Mouse (Mus musculus) CH12.LX (cell line): ENCODE measurements around the gene Zbtb44. TPM values are rescaled to one million over a fixed set of nuclear protein-coding genes. Genes with fewer than 3 reads are reported as not detected.

Experiments used
- DNase-seq: peaks from one replicate; pipeline ENCODE4 v3.0.0-alpha.2; 2013; ENCODE audit errors: extremely low read depth
- H3K27ac ChIP-seq: 2 replicates; pipeline ENCODE4 v1.5.1; 2012; ENCODE audit warnings: low read depth, mild to moderate bottlenecking, control low read depth, moderate library complexity; ENCODE audit not compliant: insufficient read depth
- H3K27me3 ChIP-seq: replicated peaks from 2 replicates; pipeline ENCODE3; 2012; ENCODE audit warnings: inconsistent platforms
- H3K36me3 ChIP-seq, 2 experiments: replicated peaks in 1 of 2; 2 replicates each; pipeline versions ENCODE3 to v1.6.1; 2012; ENCODE audit warnings: inconsistent platforms in 1 of 2, low read length in 1 of 2, mild to moderate bottlenecking in 1 of 2, mixed read lengths in 1 of 2, moderate library complexity in 1 of 2; ENCODE audit not compliant: control insufficient read depth in 1 of 2, insufficient read depth in 1 of 2
- H3K4me1 ChIP-seq, 2 experiments: 2 replicates each; pipeline ENCODE4 v1.6.1; 2012; ENCODE audit warnings: inconsistent platforms in 1 of 2, moderate library complexity in 1 of 2; ENCODE audit not compliant: insufficient read depth in 2 of 2, control insufficient read depth in 1 of 2
- H3K4me2 ChIP-seq: 2 replicates; pipeline ENCODE4 v1.6.1; 2012; ENCODE audit warnings: low read depth, mild to moderate bottlenecking, control low read depth; ENCODE audit not compliant: poor library complexity, insufficient read depth, severe bottlenecking
- H3K4me3 ChIP-seq, 3 experiments: fragments of 150-350 bp in 1 of 3; sonication (generic) in 1 of 3; replicated peaks in 1 of 3; 2 replicates each; pipeline versions ENCODE3 to v1.5.1; 2011 to 2012; ENCODE audit warnings: low read depth in 2 of 3, low read length in 2 of 3, mild to moderate bottlenecking in 2 of 3, moderate library complexity in 2 of 3, control low read depth in 1 of 3, improper control_type of control experiment in 1 of 3, inconsistent platforms in 1 of 3, mixed read lengths in 1 of 3; ENCODE audit not compliant: poor library complexity in 1 of 3
- H3K79me2 ChIP-seq: replicated peaks from 2 replicates; pipeline ENCODE4 v1.6.1; 2012; ENCODE audit warnings: mild to moderate bottlenecking, moderate library complexity; ENCODE audit not compliant: control insufficient read depth, poor library complexity, insufficient read depth, severe bottlenecking; ENCODE audit errors: extremely low read depth
- H3K9ac ChIP-seq: 2 replicates; pipeline ENCODE4 v1.6.1; 2012; ENCODE audit warnings: low read depth, mild to moderate bottlenecking, control low read depth, moderate library complexity; ENCODE audit not compliant: insufficient read depth
- H3K9me3 ChIP-seq: replicated peaks from 2 replicates; pipeline ENCODE3; 2012; ENCODE audit warnings: low read length, inconsistent platforms, mixed read lengths
- CHD1 ChIP-seq: IDR thresholded peaks from 2 replicates; pipeline ENCODE4 v1.6.1; 2012; ENCODE audit warnings: low read depth, low read length, improper control_type of control experiment, inconsistent platforms
- CHD2 ChIP-seq: IDR thresholded peaks from 2 replicates; pipeline ENCODE4 v1.6.1; 2011; ENCODE audit warnings: low read length, improper control_type of control experiment
- CTCF ChIP-seq, 2 experiments: IDR thresholded peaks in 1 of 2; conservative IDR thresholded peaks in 1 of 2; 2 replicates each; pipeline ENCODE4 v1.5.1; 2011 to 2012; ENCODE audit warnings: low read depth in 2 of 2, low read length in 2 of 2, improper control_type of control experiment in 1 of 2, inconsistent platforms in 1 of 2, mild to moderate bottlenecking in 1 of 2, moderate library complexity in 1 of 2
- E2F4 ChIP-seq: IDR thresholded peaks from 2 replicates; pipeline ENCODE4 v1.6.1; 2011; ENCODE audit warnings: low read depth, low read length, improper control_type of control experiment; ENCODE audit not compliant: insufficient replicate concordance
- EP300 ChIP-seq: IDR thresholded peaks from 2 replicates; pipeline ENCODE4 v1.6.1; 2011; ENCODE audit warnings: low read length, improper control_type of control experiment
- IRF4 ChIP-seq: IDR thresholded peaks from 2 replicates; pipeline ENCODE4 v1.6.1; 2014; ENCODE audit warnings: low read depth, mild to moderate bottlenecking, inconsistent platforms, low read length, improper control_type of control experiment
- JUN ChIP-seq: IDR thresholded peaks from 2 replicates; pipeline ENCODE4 v1.6.1; 2011; ENCODE audit warnings: low read depth, mild to moderate bottlenecking, low read length, improper control_type of control experiment, moderate library complexity; ENCODE audit not compliant: insufficient read depth
- MAX ChIP-seq: IDR thresholded peaks from 2 replicates; pipeline ENCODE4 v1.6.1; 2011; ENCODE audit warnings: low read length, improper control_type of control experiment
- NELFE ChIP-seq: IDR thresholded peaks from 2 replicates; pipeline ENCODE4 v1.6.1; 2011; ENCODE audit warnings: low read depth, low read length, improper control_type of control experiment
- PAX5 ChIP-seq: IDR thresholded peaks from 2 replicates; pipeline ENCODE4 v1.6.1; 2012; ENCODE audit warnings: low read length, inconsistent platforms, mixed read lengths
- RCOR1 ChIP-seq: conservative IDR thresholded peaks from 2 replicates; pipeline ENCODE4 v1.6.1; 2012; ENCODE audit warnings: low read depth, mild to moderate bottlenecking, inconsistent platforms, low read length, improper control_type of control experiment
- SMC3 ChIP-seq: IDR thresholded peaks from 2 replicates; pipeline ENCODE4 v1.6.1; 2011; ENCODE audit warnings: low read depth, low read length, improper control_type of control experiment
- TCF12 ChIP-seq: IDR thresholded peaks from 2 replicates; pipeline ENCODE4 v1.6.1; 2014; ENCODE audit warnings: low read depth, mild to moderate bottlenecking, inconsistent platforms, low read length, improper control_type of control experiment
- UBTF ChIP-seq: IDR thresholded peaks from 2 replicates; pipeline ENCODE4 v1.6.1; 2012; ENCODE audit warnings: low read depth, mild to moderate bottlenecking, inconsistent platforms, low read length, improper control_type of control experiment, moderate library complexity
- USF1 ChIP-seq: IDR thresholded peaks from 2 replicates; pipeline ENCODE4 v1.6.1; 2014; ENCODE audit warnings: low read depth, mild to moderate bottlenecking, inconsistent platforms, low read length, improper control_type of control experiment
- USF2 ChIP-seq: conservative IDR thresholded peaks from 2 replicates; pipeline ENCODE4 v1.6.1; 2011; ENCODE audit warnings: low read depth, low read length, improper control_type of control experiment
- ZC3H11A ChIP-seq: IDR thresholded peaks from 2 replicates; pipeline ENCODE4 v1.6.1; 2012; ENCODE audit warnings: low read depth, mild to moderate bottlenecking, inconsistent platforms, low read length, improper control_type of control experiment
- ZMIZ1 ChIP-seq: IDR thresholded peaks from 2 replicates; pipeline ENCODE4 v1.6.1; 2012; ENCODE audit warnings: low read depth, mild to moderate bottlenecking, inconsistent platforms, low read length, improper control_type of control experiment
- ZNF384 ChIP-seq: IDR thresholded peaks from 2 replicates; pipeline ENCODE4 v1.6.1; 2012; ENCODE audit warnings: low read depth, low read length, improper control_type of control experiment, inconsistent platforms
- dilution Hi-C: fragments of 300-500 bp; cut with MboI; formaldehyde crosslinking; loops from 2 replicates; pipeline ENCODE4 v1.14.3; 2020; ENCODE audit warnings: low sequenced_read_pairs; ENCODE audit not compliant: extremely low pct_unique_long_range_greater_than_20kb, extremely low pct_ligation_motif_present
- in situ Hi-C: fragments of 300-500 bp; cut with MboI; formaldehyde crosslinking; loops from 3 replicates; pipeline ENCODE4 v1.14.3; 2019; ENCODE audit warnings: low sequenced_read_pairs, low pct_ligation_motif_present, low pct_unique_long_range_greater_than_20kb, mixed read lengths
- polyA plus RNA-seq: library from polyadenylated mRNA; unstranded; fragments of >175 nt; gene quantifications from 2 replicates; pipeline ENCODE4 v1.2.1, GENCODE M21; 2012; ENCODE audit warnings: low read depth; ENCODE audit not compliant: insufficient read length
- total RNA-seq, 2 experiments: library from RNA; depleted of rRNA; stranded (reverse); fragments of 300-350 nt in 1 of 2; fragments of >200 nt in 1 of 2; gene quantifications; 2 replicates each; pipeline ENCODE4 v1.2.3; 2012 to 2014

Gene Zbtb44
- total and polyA plus RNA-seq, 3 experiments = 9.1 to 14.3 (median 14.0) TPM

DNA sequence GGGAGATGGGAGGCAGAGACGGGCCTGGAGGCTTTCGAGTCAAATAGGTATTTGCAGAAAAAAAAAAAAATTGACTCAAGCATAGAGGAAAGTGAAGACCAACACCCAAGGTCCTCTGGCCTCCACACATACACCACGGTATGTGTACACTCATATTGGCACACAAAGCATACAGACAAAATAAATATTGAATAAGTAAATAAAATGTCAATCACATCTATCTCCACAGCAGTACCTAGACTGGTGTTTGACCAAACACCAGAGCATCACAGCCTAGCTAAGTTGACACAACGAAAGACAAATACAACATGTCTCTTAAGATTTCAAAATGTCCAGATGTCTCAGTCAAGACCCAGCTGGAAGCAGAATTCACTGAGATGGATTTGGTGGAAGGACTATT lies 17.0 kb upstream of the Zbtb44 start:
- Histone ChIP-seq H3K4me1 (no peaks in the 10 kb centered on the region), H3K9me3 (no peaks in the 10 kb centered on the region), H3K27ac (no peak overlapping the region), H3K4me2 (no peak overlapping the region), H3K4me3 (no peak overlapping the region), H3K79me2 (no peaks in the 10 kb centered on the region), H3K27me3 (no peaks in the 10 kb centered on the region), H3K36me3 (no peaks in the 10 kb centered on the region), H3K9ac (no peak overlapping the region)
- dilution Hi-C loops (no loop called here), in situ Hi-C loops (no loop called here)
- DNase-seq = no peak
- TF ChIP-seq PAX5 = no peak
- no peak for TF ChIP-seq CHD1
- TF ChIP-seq EP300 = no peak
- TF ChIP-seq USF1 = no peak
- TF ChIP-seq JUN = no peak
- no peak for TF ChIP-seq ZNF384
- TF ChIP-seq UBTF = no peak
- no peak for TF ChIP-seq IRF4
- no peak for TF ChIP-seq MAX
- TF ChIP-seq USF2 = no peak
- no peak for TF ChIP-seq ZC3H11A
- no peak for TF ChIP-seq RCOR1

DNA sequence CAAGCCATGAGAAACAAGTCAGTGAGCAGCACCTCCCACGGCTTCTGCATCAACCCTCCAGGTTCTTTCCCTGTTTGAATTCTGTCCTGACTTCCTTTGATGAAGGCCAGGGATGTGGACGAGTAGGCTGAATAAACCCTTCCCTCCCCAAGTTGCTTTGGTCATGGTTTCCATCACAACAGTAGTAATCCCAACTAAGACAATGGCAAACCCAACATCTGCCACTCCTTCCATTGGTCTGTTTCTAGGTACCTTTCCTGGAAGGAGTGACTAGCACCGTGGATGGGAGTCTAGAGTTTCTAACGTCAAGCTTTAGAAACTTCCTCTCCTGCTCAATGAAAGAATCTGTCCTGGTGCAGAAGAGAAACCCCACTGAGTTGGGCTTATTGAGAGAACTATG lies 12.8 kb upstream of the Zbtb44 start:
- dilution Hi-C loops = no loop called here
- Histone ChIP-seq H3K9me3 (no peaks in the 10 kb centered on the region), H3K79me2 (no peaks in the 10 kb centered on the region), H3K27me3 (no peaks in the 10 kb centered on the region), H3K4me2 (no peak overlapping the region), H3K4me1 (no peaks in the 10 kb centered on the region), H3K9ac (no peak overlapping the region)
- in situ Hi-C loops = no loop called here
- no peak for TF ChIP-seq CTCF (conservative IDR thresholded peaks at IDR 0.05 in 1 of 2, IDR thresholded peaks at IDR 0.05 in 1 of 2; ENCODE audit: low read depth in 2 of 2, low read length in 2 of 2)
- TF ChIP-seq USF1 = no peak
- no peak for TF ChIP-seq CHD2
- TF ChIP-seq USF2 = no peak
- TF ChIP-seq ZMIZ1 = no peak
- no peak for TF ChIP-seq TCF12
- TF ChIP-seq NELFE = no peak
- no peak for TF ChIP-seq SMC3
- TF ChIP-seq E2F4 = no peak
- TF ChIP-seq ZC3H11A = no peak
- TF ChIP-seq, all 38 proteins: peak for 0
- no peaks in the 10 kb centered on the region for H3K36me3 ChIP-seq
- H3K4me3 ChIP-seq = no peak overlapping the region
- DNase-seq = no peak
- H3K27ac ChIP-seq = no peak overlapping the region
